Mouse (Mus musculus) hindbrain, embryonic 16.5 days (tissue): ENCODE results near the gene Eva1a. TPM values are rescaled to one million over a fixed set of nuclear protein-coding genes. Genes with fewer than 3 reads are reported as not detected.
A peak's percentile ranks its signal among the peaks of the same experiment; 100 is the strongest.

Source experiments
- ATAC-seq: fragments of 200-750 bp; cut with Nextera tagmentation; 2 replicates; pipeline ENCODE4 v1.8.0; 2017; ENCODE audit warnings: moderate TSS enrichment, moderate library complexity
- H3K27ac ChIP-seq: fragments of 300-500 bp; sonication (generic); 2 replicates; pipeline ENCODE4 v1.5.1; 2014; ENCODE audit warnings: low read depth, mild to moderate bottlenecking, control low read depth, low read length, moderate library complexity
- H3K27me3 ChIP-seq: fragments of 300-500 bp; sonication (generic); replicated peaks from 2 replicates; pipeline ENCODE4 v1.6.1; 2014; ENCODE audit warnings: low read length; ENCODE audit not compliant: control insufficient read depth, insufficient read depth
- H3K36me3 ChIP-seq: fragments of 300-500 bp; sonication (generic); 2 replicates; pipeline ENCODE4 v1.6.1; 2014; ENCODE audit warnings: mild to moderate bottlenecking, low read length, moderate library complexity, mixed read lengths; ENCODE audit not compliant: control insufficient read depth, insufficient read depth
- H3K4me1 ChIP-seq: fragments of 300-500 bp; sonication (generic); 2 replicates; pipeline ENCODE4 v1.6.1; 2014; ENCODE audit warnings: low read depth, low read length; ENCODE audit not compliant: control insufficient read depth, insufficient read depth
- H3K4me2 ChIP-seq: fragments of 300-500 bp; sonication (generic); 2 replicates; pipeline ENCODE4 v1.6.1; 2014; ENCODE audit warnings: mild to moderate bottlenecking, low read length, control low read depth, moderate library complexity
- H3K4me3 ChIP-seq: fragments of 300-500 bp; sonication (generic); 2 replicates; pipeline ENCODE4 v1.5.1; 2014; ENCODE audit warnings: mild to moderate bottlenecking, low read length, control low read depth, moderate library complexity
- H3K9ac ChIP-seq: fragments of 300-500 bp; sonication (generic); 2 replicates; pipeline ENCODE4 v1.6.1; 2014; ENCODE audit warnings: low read depth, mild to moderate bottlenecking, control low read depth, low read length, moderate library complexity
- H3K9me3 ChIP-seq: fragments of 300-500 bp; sonication (generic); 2 replicates; pipeline ENCODE4 v1.6.1; 2014; ENCODE audit warnings: mild to moderate bottlenecking, low read length, moderate library complexity; ENCODE audit not compliant: control insufficient read depth
- WGBS: fragments of 180-500 bp; shearing (Covaris S2); extraction: QIAGEN DNeasy Blood & Tissue Kit; methylation state at CpG from one replicate; pipeline ENCODE4 v1.1.7; 2014; 5-methylcytosine and 5-hydroxymethylcytosine counted together
- polyA plus RNA-seq: library from polyadenylated mRNA; unstranded; fragments of >200 nt; fragmentation: Nextera tagmentation; extraction: Ambion mirVana; gene quantifications from 2 replicates; pipeline ENCODE4 v1.2.1, GENCODE M21; 2015

Gene Eva1a
- polyA plus RNA-seq, 1 experiment from 2014 or later, result 1.3 TPM

GRCm38 (mm10) chr6:82111540-82111939 is 70.7 kb downstream of the Eva1a start:
- no peak overlapping the region for H3K9ac ChIP-seq
- H3K9me3 ChIP-seq, result no peaks in the 10 kb centered on the region
- ATAC-seq, result no peak
- no peaks in the 10 kb centered on the region for H3K27me3 ChIP-seq
- no peak overlapping the region for H3K27ac ChIP-seq
- H3K36me3 ChIP-seq, result no peaks in the 10 kb centered on the region
- H3K4me3 ChIP-seq, result no peak overlapping the region
- no peak overlapping the region for H3K4me2 ChIP-seq
- H3K4me1 ChIP-seq, result no peaks in the 10 kb centered on the region; the same call in 1 of the 2 replicates
- WGBS, result 77% methylated on average over 3 of the region's 3 CpGs

- Histone ChIP-seq H3K27me3 (no peaks in the 10 kb centered on the region), H3K36me3 (no peaks in the 10 kb centered on the region), H3K4me3 (no peak overlapping the region), H3K4me2 (no peak overlapping the region), H3K9ac (no peak overlapping the region), H3K9me3 (no peaks in the 10 kb centered on the region), H3K27ac (no peak overlapping the region), H3K4me1 (no peaks in the 10 kb centered on the region; the same call in 1 of the 2 replicates)
- 73% methylated on average over 14 of the region's 14 CpGs for WGBS
- no peak for ATAC-seq
Measured at GRCm38 (mm10) chr6:82112127-82113090, 71.6 kb downstream of the Eva1a start.

- Histone ChIP-seq H3K27me3 (no peaks in the 10 kb centered on the region), H3K9ac (no peak overlapping the region), H3K4me2 (no peak overlapping the region), H3K9me3 (no peaks in the 10 kb centered on the region), H3K4me3 (no peak overlapping the region), H3K4me1 (peaks cover 3% of the 10 kb centered on the region), H3K27ac (no peak overlapping the region), H3K36me3 (no peaks in the 10 kb centered on the region)
- ATAC-seq, result no peak
- 83% methylated on average over 3 of the region's 3 CpGs for WGBS
Measured at GRCm38 (mm10) chr6:82115335-82115965, 74.6 kb downstream of the Eva1a start.

- no peak for ATAC-seq
- Histone ChIP-seq H3K4me3 (no peak overlapping the region), H3K36me3 (no peaks in the 10 kb centered on the region), H3K9ac (no peak overlapping the region), H3K27ac (no peak overlapping the region), H3K4me1 (peaks cover 3% of the 10 kb centered on the region), H3K27me3 (no peaks in the 10 kb centered on the region), H3K9me3 (no peaks in the 10 kb centered on the region), H3K4me2 (no peak overlapping the region)
- 74% methylated on average over 3 of the region's 3 CpGs for WGBS
Measured at GRCm38 (mm10) chr6:82116176-82116575, 75.3 kb downstream of the Eva1a start.

GRCm38 (mm10) chr6:82117871-82118270 is 77.0 kb downstream of the Eva1a start:
- WGBS, result 88% methylated on average over 5 of the region's 5 CpGs
- peaks cover 3% of the 10 kb centered on the region for H3K4me1 ChIP-seq
- H3K9me3 ChIP-seq, result no peaks in the 10 kb centered on the region
- no peaks in the 10 kb centered on the region for H3K27me3 ChIP-seq
- no peak overlapping the region for H3K9ac ChIP-seq
- no peaks in the 10 kb centered on the region for H3K36me3 ChIP-seq
- no peak overlapping the region for H3K27ac ChIP-seq
- H3K4me2 ChIP-seq, result no peak overlapping the region
- no peak overlapping the region for H3K4me3 ChIP-seq
- no peak for ATAC-seq

GRCm38 (mm10) chr6:82119322-82120162 is 78.7 kb downstream of the Eva1a start:
- Histone ChIP-seq H3K27me3 (no peaks in the 10 kb centered on the region), H3K36me3 (no peaks in the 10 kb centered on the region), H3K4me3 (0 out of 2 replicates have a peak overlapping the region, but pooled peaks have one; percentile 11), H3K4me2 (peak overlapping the region; percentile 49), H3K9me3 (no peaks in the 10 kb centered on the region), H3K4me1 (peaks cover 3% of the 10 kb centered on the region; the same call in 1 of the 2 replicates), H3K27ac (no peak overlapping the region), H3K9ac (peak overlapping the region; percentile 45; the same call in 1 of the 2 replicates)
- peak; percentile 81 for ATAC-seq
- 21% methylated on average over 16 of the region's 16 CpGs for WGBS

GRCm38 (mm10) chr6:82125134-82125533 is 84.3 kb downstream of the Eva1a start:
- Histone ChIP-seq H3K4me2 (no peak overlapping the region), H3K27me3 (no peaks in the 10 kb centered on the region), H3K4me3 (no peak overlapping the region), H3K4me1 (no peaks in the 10 kb centered on the region), H3K27ac (no peak overlapping the region), H3K36me3 (no peaks in the 10 kb centered on the region), H3K9me3 (no peaks in the 10 kb centered on the region), H3K9ac (no peak overlapping the region)
- 94% methylated on average over 2 of the region's 2 CpGs for WGBS
- no peak for ATAC-seq

- ATAC-seq, result no peak
- Histone ChIP-seq H3K9me3 (no peaks in the 10 kb centered on the region), H3K9ac (no peak overlapping the region), H3K27ac (no peak overlapping the region), H3K4me2 (no peak overlapping the region), H3K4me3 (no peak overlapping the region), H3K36me3 (no peaks in the 10 kb centered on the region), H3K4me1 (no peaks in the 10 kb centered on the region), H3K27me3 (no peaks in the 10 kb centered on the region)
- 73% methylated on average over 9 of the region's 9 CpGs for WGBS
Measured at GRCm38 (mm10) chr6:82127827-82128226, 87.0 kb downstream of the Eva1a start.
